ENCODE assay signal across 8 mouse cellular contexts in genomic region chr4:8954356-8954914, GRCm38 (mm10).
DNase-seq lines count a peak whose midpoint lies in the region; ATAC-seq and TF ChIP-seq lines count a peak whose summit lies in the region.

No protein-coding gene starts in this region.

- H3K4me2 ChIP-seq in intestine, embryonic 16.5 days (ENCODE audit: low read depth, low read length): peak overlapping the region; percentile 56
- H3K4me2 ChIP-seq in liver, postnatal 0 days (ENCODE audit: low read depth, low read length): peak overlapping the region; percentile 47

- H3K4me1 ChIP-seq in intestine, embryonic 16.5 days (ENCODE audit: control insufficient read depth, insufficient read depth, low read length): peaks cover 24% of the 10 kb centered on the region
- peaks cover 6% of the 10 kb centered on the region; the same call in 1 of the 2 replicates for H3K4me1 ChIP-seq in liver, postnatal 0 days (ENCODE audit: insufficient read depth)

- 5% methylated on average over 10 of the region's 10 CpGs for WGBS in intestine, embryonic 16.5 days
- WGBS in liver, postnatal 0 days (ENCODE audit: insufficient replicate concordance): 24% methylated on average over 10 of the region's 10 CpGs

- peak; percentile 17 for DNase-seq in adrenal gland, adult 8-10 months
- DNase-seq in cerebellum, postnatal 36 days: peak; percentile 35 to 53
- peak; percentile 99 for DNase-seq in heart, adult 11 months
- peak; percentile 36 for DNase-seq in liver, postnatal 0 days
- DNase-seq in ovary, adult 18-20 months (ENCODE audit: low spot score): peak; percentile 12
- no peak for DNase-seq in thymus, postnatal 0 days (ENCODE audit: low spot score)

- H3K9ac ChIP-seq in intestine, embryonic 16.5 days (ENCODE audit: low read depth, low read length): peak overlapping the region; percentile 48
- no peak overlapping the region for H3K9ac ChIP-seq in liver, postnatal 0 days (replicated peaks)

- no peaks in the 10 kb centered on the region for H3K27me3 ChIP-seq in intestine, embryonic 16.5 days (replicated peaks; ENCODE audit: control insufficient read depth, insufficient read depth, low read length)
- H3K27me3 ChIP-seq in liver, postnatal 0 days (ENCODE audit: insufficient read depth, low read length): no peaks in the 10 kb centered on the region

- H3K9me3 ChIP-seq in intestine, embryonic 16.5 days (ENCODE audit: control insufficient read depth, low read length): no peaks in the 10 kb centered on the region
- H3K9me3 ChIP-seq in liver, postnatal 0 days (ENCODE audit: low read length): no peaks in the 10 kb centered on the region

- TF ChIP-seq CTCF in liver, postnatal 0 days (IDR thresholded peaks at IDR 0.05; ENCODE audit: low read depth): no peak

- ATAC-seq in intestine, embryonic 16.5 days: peak; percentile 91
- peak; percentile 86 for ATAC-seq in liver, postnatal 0 days
- ATAC-seq in activated CD4-positive, CD25-positive, alpha-beta regulatory T cell, adult 4 months: no peak

- peak overlapping the region; percentile 32 for H3K4me3 ChIP-seq in intestine, embryonic 16.5 days (ENCODE audit: low read length)
- no peak overlapping the region for H3K4me3 ChIP-seq in liver, postnatal 0 days (ENCODE audit: low read depth, low read length)

- no peaks in the 10 kb centered on the region for H3K36me3 ChIP-seq in intestine, embryonic 16.5 days (ENCODE audit: control insufficient read depth, insufficient read depth, low read length)
- no peaks in the 10 kb centered on the region for H3K36me3 ChIP-seq in liver, postnatal 0 days (replicated peaks; ENCODE audit: insufficient read depth, low read length)

- TF ChIP-seq EP300 in liver, postnatal 0 days (IDR thresholded peaks at IDR 0.05; ENCODE audit: low read depth): no peak

- peak overlapping the region; percentile 59 for H3K27ac ChIP-seq in intestine, embryonic 16.5 days (ENCODE audit: low read length)
- H3K27ac ChIP-seq in liver, postnatal 0 days (ENCODE audit: low read depth): no peak overlapping the region
